9 mouse cellular contexts compared by ENCODE assay signal in genomic region chr3:95296103-95296469, GRCm38 (mm10). TPM values are rescaled to one million over a fixed set of nuclear protein-coding genes. Genes with fewer than 3 reads are reported as not detected.
DNase-seq lines count a peak whose midpoint lies in the region; ATAC-seq lines count a peak whose summit lies in the region.
"Had no signal": no experiment of that assay in that cellular context is flagged by ENCODE, and none has a peak within 500 bp of the region (broad histone marks: within the 10 kb centered on the region; RNA-seq: fewer than 3 reads in every experiment).

No protein-coding gene starts in this region.

- ATAC-seq in midbrain, embryonic 16.5 days = no peak
- ATAC-seq in forebrain, embryonic 13.5 days = peak; percentile 38; the same call in 1 of the 2 replicates
- peak; percentile 60 for ATAC-seq in megakaryocyte-erythroid progenitor cell, adult 5-6 weeks (replicated peaks; ENCODE audit: low FRiP score, low TSS enrichment, poor library complexity, severe bottlenecking)

- 13% methylated on average over 5 of the region's 5 CpGs for WGBS in midbrain, embryonic 10.5 days
- 9% methylated on average over 5 of the region's 5 CpGs for WGBS in midbrain, embryonic 16.5 days
- WGBS in forebrain, embryonic 13.5 days = 8% methylated on average over 5 of the region's 5 CpGs

- DNase-seq in midbrain, embryonic 10.5 days (ENCODE audit: low spot score) = peak; percentile 30
- peak; percentile 90 for DNase-seq in R1 (ENCODE audit: low read depth, low spot score)
- peak; percentile 77 to 78 for DNase-seq in kidney, postnatal 36 days
- peak; percentile 76 for DNase-seq in yolk sac, embryonic 10.5 days (ENCODE audit: low spot score)

- H3K27ac ChIP-seq in midbrain, embryonic 10.5 days (replicated peaks) = no peak overlapping the region
- no peak overlapping the region for H3K27ac ChIP-seq in midbrain, embryonic 16.5 days (ENCODE audit: low read length)
- no peak overlapping the region for H3K27ac ChIP-seq in forebrain, embryonic 13.5 days

- no peak overlapping the region for H3K9ac ChIP-seq in midbrain, embryonic 16.5 days (ENCODE audit: low read depth, low read length)
- H3K9ac ChIP-seq in forebrain, embryonic 13.5 days = no peak overlapping the region

- H3K4me2 ChIP-seq in midbrain, embryonic 16.5 days (ENCODE audit: low read length) = no peak overlapping the region
- H3K4me2 ChIP-seq in forebrain, embryonic 13.5 days = no peak overlapping the region

- no peaks in the 10 kb centered on the region for H3K9me3 ChIP-seq in midbrain, embryonic 10.5 days (replicated peaks)
- no peaks in the 10 kb centered on the region for H3K9me3 ChIP-seq in midbrain, embryonic 16.5 days (replicated peaks; ENCODE audit: control insufficient read depth, low read length, poor library complexity, severe bottlenecking)
- H3K9me3 ChIP-seq in forebrain, embryonic 13.5 days (replicated peaks) = no peaks in the 10 kb centered on the region

- H3K4me1 ChIP-seq in midbrain, embryonic 10.5 days = peaks cover 6% of the 10 kb centered on the region; the same call in 1 of the 2 replicates
- no peaks in the 10 kb centered on the region for H3K4me1 ChIP-seq in midbrain, embryonic 16.5 days (ENCODE audit: control insufficient read depth, insufficient read depth, low read length)
- no peaks in the 10 kb centered on the region for H3K4me1 ChIP-seq in forebrain, embryonic 13.5 days

- H3K4me3 ChIP-seq in midbrain, embryonic 10.5 days = no peak overlapping the region
- H3K4me3 ChIP-seq in midbrain, embryonic 16.5 days (ENCODE audit: low read depth, low read length) = no peak overlapping the region
- H3K4me3 ChIP-seq in forebrain, embryonic 13.5 days = no peak overlapping the region
- H3K4me3 ChIP-seq: erythroblast, embryonic 14.5 days; myocyte had no signal

- H3K27me3 ChIP-seq in midbrain, embryonic 10.5 days (ENCODE audit: low read depth, poor library complexity, severe bottlenecking) = no peaks in the 10 kb centered on the region
- H3K27me3 ChIP-seq in midbrain, embryonic 16.5 days (ENCODE audit: control insufficient read depth, insufficient read depth, low read depth, low read length) = no peaks in the 10 kb centered on the region
- no peaks in the 10 kb centered on the region for H3K27me3 ChIP-seq in forebrain, embryonic 13.5 days

- peaks cover 58% of the 10 kb centered on the region for H3K36me3 ChIP-seq in midbrain, embryonic 10.5 days
- H3K36me3 ChIP-seq in midbrain, embryonic 16.5 days (ENCODE audit: control insufficient read depth, insufficient read depth, low read length) = peaks cover 11% of the 10 kb centered on the region; the same call in 1 of the 2 replicates
- peaks cover 63% of the 10 kb centered on the region for H3K36me3 ChIP-seq in forebrain, embryonic 13.5 days (ENCODE audit: poor library complexity, severe bottlenecking)

RNA-seq across cellular contexts. Expression of gene Anxa9, which starts 10.9 kb away (rescaled TPM):
- 1.5 and 1.9 TPM in 2 replicates for polyA plus RNA-seq in midbrain, embryonic 10.5 days (2016; fragmentation: Nextera tagmentation; extraction: Ambion mirVana)
- 0.23 and 0.34 TPM in 2 replicates for polyA plus RNA-seq in midbrain, embryonic 16.5 days (2015; fragmentation: Nextera tagmentation; extraction: Ambion mirVana)
- 0.52 and 1.1 TPM in 2 replicates for polyA plus RNA-seq in forebrain, embryonic 13.5 days (2015; fragmentation: Nextera tagmentation; extraction: Ambion mirVana)
- 25.5 and 35.5 TPM in 2 replicates for total RNA-seq in megakaryocyte-erythroid progenitor cell, adult 5-6 weeks (2014; fragmentation: Nextera tagmentation)
- 15.6 and 16.7 TPM in 2 replicates for total RNA-seq in megakaryocyte-erythroid progenitor cell, adult 5-6 weeks (2017)

RNA-seq across cellular contexts. Expression of gene Prune1, which starts 14.2 kb away (rescaled TPM):
- 25.2 and 27.9 TPM in 2 replicates for polyA plus RNA-seq in midbrain, embryonic 10.5 days (2016; fragmentation: Nextera tagmentation; extraction: Ambion mirVana)
- polyA plus RNA-seq in midbrain, embryonic 16.5 days (2015; fragmentation: Nextera tagmentation; extraction: Ambion mirVana) = 81.4 and 84.3 TPM in 2 replicates
- polyA plus RNA-seq in forebrain, embryonic 13.5 days (2015; fragmentation: Nextera tagmentation; extraction: Ambion mirVana) = 28.4 and 32.7 TPM in 2 replicates
- total RNA-seq in megakaryocyte-erythroid progenitor cell, adult 5-6 weeks (2014; fragmentation: Nextera tagmentation) = 20.2 and 24.8 TPM in 2 replicates
- total RNA-seq in megakaryocyte-erythroid progenitor cell, adult 5-6 weeks (2017) = 10.1 and 14.6 TPM in 2 replicates

RNA-seq across cellular contexts. Expression of gene Mindy1, which starts 14.9 kb away (rescaled TPM):
- polyA plus RNA-seq in midbrain, embryonic 10.5 days (2016; fragmentation: Nextera tagmentation; extraction: Ambion mirVana) = 29.2 and 37.6 TPM in 2 replicates
- 42.3 and 42.5 TPM in 2 replicates for polyA plus RNA-seq in midbrain, embryonic 16.5 days (2015; fragmentation: Nextera tagmentation; extraction: Ambion mirVana)
- polyA plus RNA-seq in forebrain, embryonic 13.5 days (2015; fragmentation: Nextera tagmentation; extraction: Ambion mirVana) = 39.6 and 40.0 TPM in 2 replicates
- 36.8 and 46.9 TPM in 2 replicates for total RNA-seq in megakaryocyte-erythroid progenitor cell, adult 5-6 weeks (2014; fragmentation: Nextera tagmentation)
- total RNA-seq in megakaryocyte-erythroid progenitor cell, adult 5-6 weeks (2017) = 37.5 and 45.3 TPM in 2 replicates

RNA-seq across cellular contexts. Expression of gene Cers2, which starts 18.5 kb away (rescaled TPM):
- polyA plus RNA-seq in midbrain, embryonic 10.5 days (2016; fragmentation: Nextera tagmentation; extraction: Ambion mirVana) = 116 and 120 TPM in 2 replicates
- polyA plus RNA-seq in midbrain, embryonic 16.5 days (2015; fragmentation: Nextera tagmentation; extraction: Ambion mirVana) = 89.6 and 101 TPM in 2 replicates
- 98.4 and 103 TPM in 2 replicates for polyA plus RNA-seq in forebrain, embryonic 13.5 days (2015; fragmentation: Nextera tagmentation; extraction: Ambion mirVana)
- 199 and 268 TPM in 2 replicates for total RNA-seq in megakaryocyte-erythroid progenitor cell, adult 5-6 weeks (2014; fragmentation: Nextera tagmentation)
- 118 and 125 TPM in 2 replicates for total RNA-seq in megakaryocyte-erythroid progenitor cell, adult 5-6 weeks (2017)

RNA-seq across cellular contexts. Expression of gene Bnipl, which starts 45.1 kb away (rescaled TPM):
- polyA plus RNA-seq in midbrain, embryonic 10.5 days (2016; fragmentation: Nextera tagmentation; extraction: Ambion mirVana) = 0.09 and 0.32 TPM in 2 replicates
- polyA plus RNA-seq in midbrain, embryonic 16.5 days (2015; fragmentation: Nextera tagmentation; extraction: Ambion mirVana) = 0.30 TPM in 1 of 2 replicates, not detected in the other
- not detected in 2 replicates for polyA plus RNA-seq in forebrain, embryonic 13.5 days (2015; fragmentation: Nextera tagmentation; extraction: Ambion mirVana)
- not detected in 2 replicates for total RNA-seq in megakaryocyte-erythroid progenitor cell, adult 5-6 weeks (2014; fragmentation: Nextera tagmentation)
- not detected in 2 replicates for total RNA-seq in megakaryocyte-erythroid progenitor cell, adult 5-6 weeks (2017)
- polyA plus RNA-seq: erythroblast, embryonic 14.5 days had no signal

Comparison
In these comparisons a context has a peak if more than half of its experiments do, and no peak if none do; other contexts are left out.
1. DNase-seq: peak in every context shown above with its lines; median percentile 90 in R1; 78 in kidney, postnatal 36 days; 76 in yolk sac, embryonic 10.5 days; 30 in midbrain, embryonic 10.5 days.